Mouse (Mus musculus) midbrain, embryonic 16.5 days (tissue): ENCODE results near the gene Gm20388. TPM values are rescaled to one million over a fixed set of nuclear protein-coding genes. Genes with fewer than 3 reads are reported as not detected.

Experiments
- ATAC-seq: fragments of 200-750 bp; cut with Nextera tagmentation; 2 replicates; pipeline ENCODE4 v1.8.0; 2017; ENCODE audit warnings: moderate TSS enrichment
- H3K27ac ChIP-seq: fragments of 300-500 bp; sonication (generic); 2 replicates; pipeline ENCODE4 v1.5.1; 2014; ENCODE audit warnings: mild to moderate bottlenecking, low read length, mixed read lengths
- H3K27me3 ChIP-seq: fragments of 300-500 bp; sonication (generic); 2 replicates; pipeline ENCODE4 v1.6.1; 2014; ENCODE audit warnings: low read depth, low read length, mixed read lengths; ENCODE audit not compliant: control insufficient read depth, insufficient read depth
- H3K36me3 ChIP-seq: fragments of 300-500 bp; sonication (generic); 2 replicates; pipeline ENCODE4 v1.6.1; 2014; ENCODE audit warnings: mild to moderate bottlenecking, low read length, moderate library complexity, mixed read lengths; ENCODE audit not compliant: control insufficient read depth, insufficient read depth
- H3K4me1 ChIP-seq: fragments of 300-500 bp; sonication (generic); 2 replicates; pipeline ENCODE4 v1.6.1; 2014; ENCODE audit warnings: mild to moderate bottlenecking, low read length, mixed read lengths; ENCODE audit not compliant: control insufficient read depth, insufficient read depth
- H3K4me2 ChIP-seq: fragments of 300-500 bp; sonication (generic); 2 replicates; pipeline ENCODE4 v1.6.1; 2014; ENCODE audit warnings: mild to moderate bottlenecking, low read length, mixed read lengths
- H3K4me3 ChIP-seq: fragments of 300-500 bp; sonication (generic); 2 replicates; pipeline ENCODE4 v1.5.1; 2014; ENCODE audit warnings: low read depth, mild to moderate bottlenecking, low read length, moderate library complexity, mixed read lengths
- H3K9ac ChIP-seq: fragments of 300-500 bp; sonication (generic); 2 replicates; pipeline ENCODE4 v1.6.1; 2014; ENCODE audit warnings: low read depth, low read length, mixed read lengths
- H3K9me3 ChIP-seq: fragments of 300-500 bp; sonication (generic); replicated peaks from 2 replicates; pipeline ENCODE4 v1.6.1; 2014; ENCODE audit warnings: mild to moderate bottlenecking, low read length, mixed read lengths; ENCODE audit not compliant: control insufficient read depth, poor library complexity, severe bottlenecking
- WGBS: fragments of 180-500 bp; shearing (Covaris S2); extraction: QIAGEN DNeasy Blood & Tissue Kit; methylation state at CpG from one replicate; pipeline ENCODE4 v1.1.7; 2014; 5-methylcytosine and 5-hydroxymethylcytosine counted together
- polyA plus RNA-seq: library from polyadenylated mRNA; unstranded; fragments of >200 nt; fragmentation: Nextera tagmentation; extraction: Ambion mirVana; gene quantifications from 2 replicates; pipeline ENCODE4 v1.2.1, GENCODE M21; 2015

Gene Gm20388
- polyA plus RNA-seq, 1 experiment from 2014 or later, result 7.5 TPM

- Histone ChIP-seq H3K4me2 (no peak overlapping the region), H3K27ac (no peak overlapping the region; the same call in 1 of the 2 replicates), H3K27me3 (no peaks in the 10 kb centered on the region), H3K9ac (no peak overlapping the region), H3K36me3 (no peaks in the 10 kb centered on the region), H3K9me3 (no peaks in the 10 kb centered on the region), H3K4me3 (no peak overlapping the region), H3K4me1 (no peaks in the 10 kb centered on the region)
- WGBS, result 29% methylated on average over 3 of the region's 3 CpGs
- no peak for ATAC-seq
Observed at GRCm38 (mm10) chr8:119885612-119886011, 25.0 kb upstream of the Gm20388 start.

GRCm38 (mm10) chr8:119887130-119887529, 23.5 kb upstream of the Gm20388 start:
- no peak overlapping the region for H3K27ac ChIP-seq
- no peaks in the 10 kb centered on the region for H3K4me1 ChIP-seq
- no peaks in the 10 kb centered on the region for H3K9me3 ChIP-seq
- H3K4me3 ChIP-seq, result no peak overlapping the region
- ATAC-seq, result no peak
- no peak overlapping the region for H3K9ac ChIP-seq
- WGBS, result 92% methylated on average over 3 of the region's 3 CpGs
- H3K27me3 ChIP-seq, result no peaks in the 10 kb centered on the region
- no peaks in the 10 kb centered on the region for H3K36me3 ChIP-seq
- H3K4me2 ChIP-seq, result no peak overlapping the region

- H3K9ac ChIP-seq, result no peak overlapping the region
- 38% methylated on average over 4 of the region's 4 CpGs for WGBS
- H3K4me2 ChIP-seq, result no peak overlapping the region
- no peaks in the 10 kb centered on the region for H3K36me3 ChIP-seq
- H3K4me3 ChIP-seq, result no peak overlapping the region
- ATAC-seq, result no peak
- H3K27ac ChIP-seq, result no peak overlapping the region
- no peaks in the 10 kb centered on the region for H3K9me3 ChIP-seq
- no peaks in the 10 kb centered on the region for H3K27me3 ChIP-seq
- no peaks in the 10 kb centered on the region for H3K4me1 ChIP-seq
Observed at GRCm38 (mm10) chr8:119888012-119888411, 22.6 kb upstream of the Gm20388 start.

- Histone ChIP-seq H3K36me3 (no peaks in the 10 kb centered on the region), H3K4me2 (no peak overlapping the region), H3K9me3 (no peaks in the 10 kb centered on the region), H3K27ac (no peak overlapping the region), H3K9ac (no peak overlapping the region), H3K27me3 (peaks cover 9% of the 10 kb centered on the region), H3K4me3 (no peak overlapping the region), H3K4me1 (no peaks in the 10 kb centered on the region)
- WGBS, result 79% methylated on average over 4 of the region's 4 CpGs
- ATAC-seq, result no peak
Observed at GRCm38 (mm10) chr8:119897069-119897468, 13.6 kb upstream of the Gm20388 start.

- no peak overlapping the region for H3K4me2 ChIP-seq
- H3K27ac ChIP-seq, result no peak overlapping the region
- H3K36me3 ChIP-seq, result no peaks in the 10 kb centered on the region
- 29% methylated on average over 13 of the region's 13 CpGs for WGBS
- no peak overlapping the region for H3K9ac ChIP-seq
- ATAC-seq, result no peak
- peaks cover 9% of the 10 kb centered on the region for H3K27me3 ChIP-seq
- H3K4me1 ChIP-seq, result no peaks in the 10 kb centered on the region
- H3K9me3 ChIP-seq, result no peaks in the 10 kb centered on the region
- no peak overlapping the region for H3K4me3 ChIP-seq
Observed at GRCm38 (mm10) chr8:119897933-119898332, 12.7 kb upstream of the Gm20388 start.

GRCm38 (mm10) chr8:119901349-119901748, 9.3 kb upstream of the Gm20388 start:
- Histone ChIP-seq H3K27me3 (peaks cover 9% of the 10 kb centered on the region), H3K9ac (no peak overlapping the region), H3K4me2 (no peak overlapping the region), H3K4me3 (no peak overlapping the region), H3K27ac (no peak overlapping the region), H3K4me1 (no peaks in the 10 kb centered on the region), H3K9me3 (no peaks in the 10 kb centered on the region), H3K36me3 (no peaks in the 10 kb centered on the region)
- 89% methylated on average over 3 of the region's 3 CpGs for WGBS
- no peak for ATAC-seq

- Histone ChIP-seq H3K9me3 (no peaks in the 10 kb centered on the region), H3K36me3 (no peaks in the 10 kb centered on the region), H3K9ac (no peak overlapping the region), H3K4me3 (no peak overlapping the region), H3K4me1 (no peaks in the 10 kb centered on the region), H3K27ac (no peak overlapping the region), H3K4me2 (no peak overlapping the region), H3K27me3 (peaks cover 8% of the 10 kb centered on the region)
- ATAC-seq, result no peak
- 77% methylated on average over 8 of the region's 8 CpGs for WGBS
Observed at GRCm38 (mm10) chr8:119901952-119902351, 8.7 kb upstream of the Gm20388 start.

- Histone ChIP-seq H3K36me3 (no peaks in the 10 kb centered on the region), H3K9me3 (no peaks in the 10 kb centered on the region), H3K4me1 (no peaks in the 10 kb centered on the region), H3K4me2 (no peak overlapping the region), H3K27me3 (no peaks in the 10 kb centered on the region), H3K27ac (no peak overlapping the region), H3K9ac (no peak overlapping the region), H3K4me3 (no peak overlapping the region)
- 60% methylated on average over 12 of the region's 12 CpGs for WGBS
- no peak for ATAC-seq
Observed at GRCm38 (mm10) chr8:119904323-119904911, 6.2 kb upstream of the Gm20388 start.

- WGBS, result 21% methylated on average over 13 of the region's 13 CpGs
- Histone ChIP-seq H3K4me1 (peaks cover 38% of the 10 kb centered on the region), H3K36me3 (no peaks in the 10 kb centered on the region), H3K27ac (peak within 1 kb of the TSS; percentile 97), H3K9me3 (no peaks in the 10 kb centered on the region), H3K9ac (peak within 1 kb of the TSS; percentile 97), H3K4me3 (peak within 1 kb of the TSS; percentile 92), H3K27me3 (no peaks in the 10 kb centered on the region), H3K4me2 (peak within 1 kb of the TSS; percentile 88)
- ATAC-seq, result peak; percentile 25; the same call in 1 of the 2 replicates
Observed at GRCm38 (mm10) chr8:119909944-119910546, 596 bp upstream of the Gm20388 start, which contains the start of gene Usp10. Usp10 (plus strand) TSS chr8:119910360.
